Mouse (Mus musculus): ENCODE results near the gene Exoc6. TPM values are rescaled to one million over a fixed set of nuclear protein-coding genes. Genes with fewer than 3 reads are reported as not detected.
A peak's percentile ranks its signal among the peaks of the same experiment; 100 is the strongest.

Gene Exoc6
- total and polyA plus RNA-seq, 3 experiments = 30.2 to 41.2 TPM; not detected in 1

- TF ChIP-seq RAD21 (IDR thresholded peaks at IDR 0.05; ENCODE audit: low read depth, low read length) = peak; percentile 68
- peak; percentile 48 for TF ChIP-seq SMC3 (IDR thresholded peaks at IDR 0.05; ENCODE audit: low read depth, low read length)
- no peak for TF ChIP-seq TCF12 (IDR thresholded peaks at IDR 0.05; ENCODE audit: low read depth, low read length)
- TF ChIP-seq SIN3A (IDR thresholded peaks at IDR 0.05; ENCODE audit: low read length) = peak; percentile 52
- TF ChIP-seq E2F4 (IDR thresholded peaks at IDR 0.05; ENCODE audit: borderline replicate concordance, low read depth, low read length) = no peak
- no peak for TF ChIP-seq MEF2A (IDR thresholded peaks at IDR 0.05; ENCODE audit: extremely low read depth, insufficient replicate concordance, low read depth, low read length, poor library complexity, severe bottlenecking)
- TF ChIP-seq CHD1 (IDR thresholded peaks at IDR 0.05; ENCODE audit: low read depth, low read length) = no peak
- peak in 2 of 3 experiments; percentile 32 to 65; a peak in 4 of 6 replicates for TF ChIP-seq CTCF (IDR thresholded peaks at IDR 0.05 in 2 of 3, conservative IDR thresholded peaks at IDR 0.05 in 1 of 3; ENCODE audit: control insufficient read depth in 1 of 3, insufficient read depth in 1 of 3, low read depth in 2 of 3, low read length in 3 of 3, poor library complexity in 1 of 3, severe bottlenecking in 1 of 3)
- no peak for TF ChIP-seq CHD2 (IDR thresholded peaks at IDR 0.05; ENCODE audit: low read length)
- TF ChIP-seq EP300 (IDR thresholded peaks at IDR 0.05; ENCODE audit: low read depth in 1 of 2, low read length in 2 of 2) = peak; percentile 65 to 79; a peak in 3 of 4 replicates
- no peak for TF ChIP-seq HCFC1 (IDR thresholded peaks at IDR 0.05; ENCODE audit: low read depth, low read length)
- no peak for TF ChIP-seq MXI1 (IDR thresholded peaks at IDR 0.05; ENCODE audit: low read depth, low read length)
- 0 out of 2 replicates have a peak, but pooled peaks have one; percentile 24 for TF ChIP-seq MYC (IDR thresholded peaks at IDR 0.05; ENCODE audit: low read depth, low read length)
- no peak for TF ChIP-seq POLR2A (IDR thresholded peaks at IDR 0.05; ENCODE audit: control insufficient read depth in 1 of 2, insufficient read depth in 1 of 2, low read depth in 1 of 2, low read length in 2 of 2, poor library complexity in 1 of 2)
- no peak for TF ChIP-seq MAX (IDR thresholded peaks at IDR 0.05; ENCODE audit: low read length)
These were observed 15.6 kb downstream of the Exoc6 start (continued) for GRCm38 (mm10) chr19:37565806-37566205.

GRCm38 (mm10) chr19:37569186-37569754 lies 19.1 kb downstream of the Exoc6 start:
- Histone ChIP-seq H3K27ac (ENCODE audit: control insufficient read depth, low read depth, low read length) (no peak overlapping the region), H3K9me3 (replicated peaks; ENCODE audit: insufficient read depth, low read length) (no peaks in the 10 kb centered on the region), H3K79me2 (ENCODE audit: control insufficient read depth, insufficient read depth, low read length, poor library complexity) (peaks cover 28% of the 10 kb centered on the region), H3K27me3 (ENCODE audit: control insufficient read depth in 1 of 2, insufficient read depth in 2 of 2, low read length in 2 of 2) (no peaks in the 10 kb centered on the region), H3K9ac (ENCODE audit: control insufficient read depth, low read depth, low read length, poor library complexity, severe bottlenecking) (no peak overlapping the region), H3K36me3 (ENCODE audit: control insufficient read depth in 1 of 2, insufficient read depth in 2 of 2, low read length in 2 of 2) (peaks cover 4 to 18% of the 10 kb centered on the region in 2 experiments), H3K4me1 (ENCODE audit: control insufficient read depth in 1 of 2, insufficient read depth in 2 of 2, low read length in 2 of 2) (no peaks in the 10 kb centered on the region; a peak in 1 of 4 replicates), H3K4me3 (ENCODE audit: control insufficient read depth in 1 of 2, insufficient read depth in 1 of 2, low read depth in 2 of 2, low read length in 2 of 2) (no peak overlapping the region)
- TF ChIP-seq ETS1 (IDR thresholded peaks at IDR 0.05; ENCODE audit: low read depth, low read length) (no peak), MAZ (IDR thresholded peaks at IDR 0.05; ENCODE audit: low read depth, low read length) (no peak), ZC3H11A (IDR thresholded peaks at IDR 0.05; ENCODE audit: low read depth, low read length) (no peak), CTCF (IDR thresholded peaks at IDR 0.05 in 2 of 3, conservative IDR thresholded peaks at IDR 0.05 in 1 of 3; ENCODE audit: control insufficient read depth in 1 of 3, insufficient read depth in 1 of 3, low read depth in 2 of 3, low read length in 3 of 3, poor library complexity in 1 of 3, severe bottlenecking in 1 of 3) (no peak), TBP (IDR thresholded peaks at IDR 0.05; ENCODE audit: low read depth, low read length) (no peak), JUND (IDR thresholded peaks at IDR 0.05; ENCODE audit: low read depth, low read length) (no peak), MXI1 (IDR thresholded peaks at IDR 0.05; ENCODE audit: low read depth, low read length) (no peak), TCF12 (IDR thresholded peaks at IDR 0.05; ENCODE audit: low read depth, low read length) (no peak), ZKSCAN1 (IDR thresholded peaks at IDR 0.05; ENCODE audit: low read depth, low read length) (no peak), NELFE (IDR thresholded peaks at IDR 0.05; ENCODE audit: low read depth, low read length) (no peak), MAX (IDR thresholded peaks at IDR 0.05; ENCODE audit: low read length) (no peak), HCFC1 (IDR thresholded peaks at IDR 0.05; ENCODE audit: low read depth, low read length) (no peak)
- no peak for DNase-seq (ENCODE audit: low read depth, low spot score)
